Mouse (Mus musculus): Measurements from ENCODE around the gene P4htm.

DNA sequence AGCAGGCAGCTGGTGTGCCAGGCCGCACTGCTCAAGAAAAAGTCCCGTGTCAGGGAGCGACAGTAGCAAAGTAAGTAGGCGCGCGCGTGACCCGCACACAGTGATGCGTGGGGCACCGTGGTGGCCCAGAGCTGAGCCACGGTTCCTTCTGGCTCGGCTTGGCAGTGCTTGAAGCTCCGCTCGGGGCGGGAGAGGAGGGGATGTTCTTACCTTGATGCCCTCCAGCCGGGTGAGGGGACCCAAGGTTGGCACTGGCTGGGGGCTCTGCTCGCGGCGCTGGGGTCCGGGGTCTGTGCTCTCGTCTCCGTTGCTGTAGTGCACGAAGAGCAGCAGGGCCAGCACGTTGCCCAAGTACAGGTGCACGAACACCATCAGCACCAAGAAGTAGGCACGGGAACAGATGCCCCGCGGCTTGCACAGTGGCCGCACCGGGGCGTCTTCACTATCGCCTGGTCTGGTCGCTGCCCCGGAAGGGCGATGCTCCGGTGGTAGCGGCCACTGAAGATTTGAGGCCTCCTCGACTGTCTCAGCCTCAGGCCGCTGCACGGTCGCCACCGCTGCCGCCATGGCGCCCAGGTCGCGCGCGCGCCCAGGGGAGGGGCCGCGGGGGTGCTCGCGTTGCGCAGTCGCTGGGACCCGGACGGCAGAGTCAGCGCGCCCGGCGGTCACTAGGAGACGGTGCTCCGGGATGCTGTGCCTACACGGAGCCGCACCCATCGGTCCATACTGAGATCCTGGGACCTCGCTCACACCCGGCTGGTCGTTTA, at the start of gene P4htm:
- TF ChIP-seq CTCF (IDR thresholded peaks at IDR 0.05; ENCODE audit: borderline replicate concordance, insufficient read depth, low read length), result no peak
- peak; percentile 65 for TF ChIP-seq POLR2A (IDR thresholded peaks at IDR 0.05; ENCODE audit: low read depth, low read length)
